Mouse (Mus musculus) NIH3T3 (cell line): ENCODE measurements around the gene Coa6.

ENCODE experiments used
- DNase-seq: peaks from one replicate; pipeline ENCODE4 v3.0.0-alpha.2; 2012; ENCODE audit warnings: low read depth

Coa6 gene

GRCm38 (mm10) chr8:126422174-126422919, at the start of gene Coa6:
Coa6 (plus strand) TSS chr8:126422515.
- peak; percentile 98 for DNase-seq

- DNase-seq = no peak
Measured at GRCm38 (mm10) chr8:126379580-126379979, 42.7 kb upstream of the Coa6 start.

- DNase-seq = no peak
Measured at GRCm38 (mm10) chr8:126380141-126380540, 42.2 kb upstream of the Coa6 start.

GRCm38 (mm10) chr8:126381299-126381698, 41.0 kb upstream of the Coa6 start:
- DNase-seq = no peak

GRCm38 (mm10) chr8:126382216-126382615, 40.1 kb upstream of the Coa6 start:
- peak; percentile 31 for DNase-seq

GRCm38 (mm10) chr8:126382749-126383148, 39.6 kb upstream of the Coa6 start:
- DNase-seq = peak; percentile 45

- DNase-seq = peak; percentile 38
Measured at GRCm38 (mm10) chr8:126387566-126387965, 34.7 kb upstream of the Coa6 start.

- peak; percentile 23 for DNase-seq
Measured at GRCm38 (mm10) chr8:126391541-126391940, 30.8 kb upstream of the Coa6 start.

GRCm38 (mm10) chr8:126395386-126395785, 26.9 kb upstream of the Coa6 start:
- DNase-seq = no peak

GRCm38 (mm10) chr8:126395917-126396316, 26.4 kb upstream of the Coa6 start:
- no peak for DNase-seq

- DNase-seq = peak; percentile 16
Measured at GRCm38 (mm10) chr8:126398349-126398748, 24.0 kb upstream of the Coa6 start.

GRCm38 (mm10) chr8:126404550-126404949, 17.8 kb upstream of the Coa6 start:
- peak; percentile 75 for DNase-seq

- DNase-seq = no peak
Measured at GRCm38 (mm10) chr8:126405030-126405429, 17.3 kb upstream of the Coa6 start.

- DNase-seq = no peak
Measured at GRCm38 (mm10) chr8:126420834-126421233, 1.5 kb upstream of the Coa6 start.

GRCm38 (mm10) chr8:126422920-126423300, 595 bp downstream of the Coa6 start:
- DNase-seq = peak; percentile 73

- DNase-seq = no peak
Measured at GRCm38 (mm10) chr8:126424163-126424562, 1.8 kb downstream of the Coa6 start.

- DNase-seq = no peak
Measured at GRCm38 (mm10) chr8:126424946-126425345, 2.6 kb downstream of the Coa6 start.

- DNase-seq = no peak
Measured at GRCm38 (mm10) chr8:126429635-126430034, 7.3 kb downstream of the Coa6 start.

GRCm38 (mm10) chr8:126433827-126434226, 11.5 kb downstream of the Coa6 start:
- peak; percentile 56 for DNase-seq

GRCm38 (mm10) chr8:126438937-126439336, 16.6 kb downstream of the Coa6 start:
- no peak for DNase-seq

GRCm38 (mm10) chr8:126451158-126451557, 28.8 kb downstream of the Coa6 start:
- no peak for DNase-seq

- DNase-seq = no peak
Measured at GRCm38 (mm10) chr8:126455383-126455782, 33.1 kb downstream of the Coa6 start.

GRCm38 (mm10) chr8:126460274-126460673, 38.0 kb downstream of the Coa6 start:
- DNase-seq = peak; percentile 45

- DNase-seq = no peak
Measured at GRCm38 (mm10) chr8:126461735-126462134, 39.4 kb downstream of the Coa6 start.
